Mouse (Mus musculus): ENCODE data around the gene Slc35e4. TPM values are rescaled to one million over a fixed set of nuclear protein-coding genes. Genes with fewer than 3 reads are reported as not detected.

Gene Slc35e4
- total RNA-seq, 2 experiments from 2014 or later = 16.1 to 17.1 TPM

DNA sequence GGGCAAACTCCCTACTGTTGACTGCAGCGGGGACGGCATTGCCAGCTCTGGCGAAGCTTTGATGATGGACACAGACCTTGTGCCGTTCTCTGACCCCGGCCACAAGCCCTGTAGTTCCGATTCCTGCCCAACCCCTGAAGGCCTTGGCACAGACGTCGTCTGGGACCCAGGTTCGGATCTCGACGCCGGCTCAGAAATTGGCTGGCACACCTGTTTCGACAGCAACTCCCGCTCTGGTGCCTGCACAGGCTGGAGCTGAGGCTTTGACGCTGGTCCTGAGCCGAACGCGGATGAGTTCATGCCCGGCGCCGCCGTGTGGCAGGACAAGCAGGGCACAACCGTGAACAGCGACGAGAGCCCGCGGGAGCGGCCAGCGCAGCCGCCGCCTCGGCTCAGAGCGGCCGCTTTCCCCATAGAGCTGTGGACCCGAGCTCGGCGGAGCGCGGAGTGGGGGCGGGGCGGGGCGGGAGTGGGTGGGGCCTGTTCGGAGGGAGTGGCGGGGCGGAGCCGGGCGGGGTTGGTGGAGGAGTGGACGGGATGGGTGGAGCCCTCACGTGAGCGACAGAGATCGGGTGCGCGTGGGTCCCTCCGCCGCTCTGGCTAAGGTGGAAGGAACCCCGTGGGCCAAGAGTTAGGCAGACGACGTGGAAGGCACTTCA lies 50.9 kb downstream of the Slc35e4 start, which contains the start of gene Osbp2:
TSS of gene Osbp2 (minus strand) at position 450 of the 659 bp plus-strand sequence.
- DNase-seq = peak; percentile 76 to 81

GRCm38 (mm10) chr11:3862661-3863453 lies 51.6 kb downstream of the Slc35e4 start:
- no peak for DNase-seq

DNA sequence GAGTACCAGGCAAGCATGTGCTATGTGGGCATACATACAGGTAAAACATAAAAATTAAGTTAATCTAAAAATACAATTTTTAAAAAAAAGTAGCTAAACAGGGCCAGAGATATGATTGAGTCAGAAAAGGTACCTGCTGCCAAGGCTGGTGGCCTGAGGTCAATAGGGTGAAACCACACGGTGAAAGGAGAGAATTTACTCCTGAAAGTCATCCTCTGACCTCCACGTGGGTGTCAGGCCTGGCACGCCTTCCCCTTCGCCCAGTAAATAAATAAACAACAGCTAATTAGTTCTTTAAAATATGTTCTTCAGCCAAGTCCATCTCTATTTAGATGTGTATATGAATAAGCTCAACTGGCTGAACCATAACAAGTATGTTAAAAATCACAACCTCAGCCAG lies 54.1 kb downstream of the Slc35e4 start:
- DNase-seq = no peak

GRCm38 (mm10) chr11:3859778-3860177 lies 54.7 kb downstream of the Slc35e4 start:
- no peak for DNase-seq

- DNase-seq = no peak
Observed at GRCm38 (mm10) chr11:3857902-3858301, 56.6 kb downstream of the Slc35e4 start.

Other genes with a start within 250 kb of the Slc35e4 start
- gene Osbp2, start 50.8 kb downstream of the Slc35e4 start, total RNA-seq (2021) = 10 to 100 TPM; 75.7 to 80.7 TPM
- gene 4921536K21Rik, start 19.6 kb downstream of the Slc35e4 start, total RNA-seq (2021) = under 1 TPM; 0.55 to 0.56 TPM
- gene Dusp18, start 19.4 kb downstream of the Slc35e4 start, total RNA-seq (2021) = 10 to 100 TPM; 24.1 to 26.7 TPM
- 10 to 100 TPM; 14.5 to 18.3 TPM for gene Tcn2, start 17.5 kb upstream of the Slc35e4 start, total RNA-seq (2021)
- gene Pes1, start 49.3 kb upstream of the Slc35e4 start, total RNA-seq (2021) = 10 to 100 TPM; 33.0 to 35.3 TPM
- gene 4930556J24Rik, start 62.1 kb upstream of the Slc35e4 start, total RNA-seq (2021) = under 1 TPM in 1 of 2 experiments, not detected in 1; 0.43 TPM
- gene Gal3st1, start 69.0 kb upstream of the Slc35e4 start, total RNA-seq (2021) = 10 to 100 TPM; 12.5 to 14.2 TPM
- under 1 TPM; 0.13 to 0.40 TPM for gene Sec14l4, start 116.8 kb upstream of the Slc35e4 start, total RNA-seq (2021)
- 1 to 10 TPM; 1.1 to 1.2 TPM for gene Sec14l3, start 150.2 kb upstream of the Slc35e4 start, total RNA-seq (2021)
- gene Mtfp1, start 180.8 kb upstream of the Slc35e4 start, total RNA-seq (2021) = 100 to 1,000 TPM; 118 TPM
- 10 to 100 TPM; 52.5 to 57.4 TPM for gene Sec14l2, start 208.8 kb upstream of the Slc35e4 start, total RNA-seq (2021)
- gene Rnf215, start 220.5 kb upstream of the Slc35e4 start, total RNA-seq (2021) = 10 to 100 TPM; 32.4 to 35.7 TPM
- 10 to 100 TPM; 10.1 to 12.0 TPM for gene Ccdc157, start 245.6 kb upstream of the Slc35e4 start, total RNA-seq (2021)
- 10 to 100 TPM; 74.8 to 76.3 TPM for gene Sf3a1, start 245.7 kb upstream of the Slc35e4 start, total RNA-seq (2021)